Mouse (Mus musculus) gastrocnemius, adult 18-20 months (tissue): Measurements from ENCODE around the gene Arhgef7. TPM values are rescaled to one million over a fixed set of nuclear protein-coding genes. Genes with fewer than 3 reads are reported as not detected.
A peak's percentile ranks its signal among the peaks of the same experiment; 100 is the strongest.

Source experiments
- DNase-seq: peaks from one replicate; pipeline ENCODE4 v3.0.0; 2021; ENCODE audit warnings: low spot score
- total RNA-seq, 2 experiments: library from RNA; stranded (reverse); gene quantifications; 2 replicates each; pipeline ENCODE4 v1.2.3; 2021

The Arhgef7 gene
- total RNA-seq, 2 experiments from 2014 or later, result 31.3 to 32.0 TPM

DNA sequence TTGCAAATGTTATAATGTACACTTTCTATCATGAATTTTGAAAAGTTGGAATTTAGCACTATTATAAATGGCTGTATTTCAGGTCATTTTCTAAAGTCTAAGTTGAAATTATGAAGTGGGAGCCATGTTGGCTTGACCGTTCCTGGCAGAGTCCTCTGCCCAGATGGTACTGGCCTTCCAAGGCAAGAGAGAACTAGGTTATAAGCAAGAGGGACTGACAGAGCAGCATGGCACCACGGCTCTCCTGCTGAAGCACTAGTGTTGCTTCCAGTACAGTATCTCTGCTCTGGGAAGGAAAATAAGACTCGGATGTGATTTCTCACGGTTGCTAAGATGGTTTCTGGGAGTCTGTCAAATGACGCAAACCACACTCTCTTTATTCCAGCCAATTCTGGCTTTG, 34.5 kb downstream of the Arhgef7 start:
- DNase-seq, result no peak

DNA sequence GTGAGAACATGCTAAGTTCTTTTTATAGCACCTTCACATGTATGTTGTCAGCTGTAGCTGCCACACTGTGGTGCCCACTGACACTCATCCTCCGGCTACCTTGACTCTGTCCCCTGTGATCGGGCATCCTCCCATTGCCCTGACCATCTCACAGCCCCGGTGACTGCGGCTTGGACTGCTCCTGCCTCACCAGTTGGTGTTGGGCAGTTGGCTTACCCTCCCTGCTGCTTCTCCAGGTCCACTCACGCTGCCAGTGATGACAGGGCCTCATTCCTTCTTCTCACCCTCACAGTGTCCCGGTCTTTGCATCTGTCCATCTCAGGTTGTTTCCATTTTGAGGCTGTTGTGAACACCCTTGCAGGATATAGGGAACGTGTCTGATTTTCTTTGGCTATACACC, 35.3 kb downstream of the Arhgef7 start:
- no peak for DNase-seq

DNA sequence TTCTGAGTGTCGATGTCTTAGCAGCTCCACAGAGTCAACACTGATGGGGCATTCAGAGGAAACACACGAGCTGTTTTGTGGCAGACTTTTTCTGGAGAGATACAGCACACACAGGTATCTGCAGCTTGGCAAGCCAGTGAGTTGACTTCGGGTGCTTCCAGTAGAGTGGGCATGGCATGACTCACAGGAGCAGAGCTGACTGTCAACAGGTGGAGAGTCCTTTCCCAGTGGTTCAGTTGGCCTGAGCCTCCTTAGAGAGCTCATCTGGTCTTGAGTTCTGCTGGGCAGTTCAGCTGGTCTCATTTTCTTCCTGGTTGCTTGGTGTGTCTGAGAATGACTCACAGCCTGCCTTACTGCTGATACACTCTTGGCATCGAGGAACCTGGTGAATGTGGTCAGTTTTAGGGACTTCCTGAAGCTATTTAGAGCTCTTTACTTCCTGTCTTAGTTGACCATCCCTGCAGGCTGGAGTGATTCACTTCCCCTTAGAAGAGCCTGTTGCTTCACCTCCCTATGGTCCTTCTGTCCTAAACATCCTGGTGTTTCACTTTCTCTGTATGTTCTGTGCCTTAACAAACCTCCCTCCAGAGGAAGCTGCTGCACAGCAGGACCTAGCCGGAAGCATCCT, 39.8 kb downstream of the Arhgef7 start:
- no peak for DNase-seq

DNA sequence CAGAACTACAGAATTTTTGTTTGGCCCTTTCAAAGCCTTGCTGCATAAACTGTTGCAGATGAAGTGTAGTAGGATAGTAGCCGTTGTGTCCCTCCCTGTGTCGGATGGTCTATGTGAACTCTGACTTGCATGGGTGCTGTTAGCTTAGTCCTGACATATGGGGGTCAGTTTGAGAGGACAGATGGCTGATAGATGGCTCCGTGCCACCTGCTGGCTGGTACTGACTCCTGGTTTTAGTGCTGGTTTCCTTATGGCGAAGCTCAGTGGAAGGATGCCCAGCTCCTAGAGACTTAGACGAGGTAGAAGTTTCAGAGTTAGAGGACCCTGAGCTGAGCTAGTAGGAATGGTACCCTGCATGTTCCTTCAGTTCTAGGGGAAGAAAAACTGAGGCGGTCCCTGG, 42.5 kb downstream of the Arhgef7 start:
- no peak for DNase-seq

DNA sequence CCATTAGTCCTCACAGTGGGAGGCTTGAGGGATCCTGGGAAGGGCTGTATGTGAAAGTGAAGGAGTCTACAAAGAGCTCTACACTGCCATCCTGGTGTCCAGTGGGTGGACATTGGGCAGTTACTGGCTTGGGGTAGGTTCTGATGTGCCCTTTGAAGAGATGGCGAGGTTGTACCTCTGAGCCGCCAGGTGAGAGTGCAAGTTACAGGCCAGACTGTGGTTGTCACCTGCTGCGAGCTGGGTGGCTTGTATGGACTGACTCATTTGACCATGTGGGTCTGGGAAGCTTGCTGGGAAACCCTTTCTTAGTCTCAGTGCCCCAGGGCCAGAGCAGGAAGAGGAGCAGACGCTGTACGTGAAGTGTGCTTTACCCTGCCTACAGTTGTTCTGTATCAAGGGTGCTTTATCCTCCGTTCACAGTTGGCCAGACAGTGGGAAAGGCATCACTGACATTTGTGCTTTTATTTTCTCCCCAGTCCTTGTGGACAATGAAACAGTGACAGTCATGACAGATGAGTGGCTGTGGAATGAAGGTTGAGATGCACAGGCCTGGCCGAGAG, 43.1 kb downstream of the Arhgef7 start:
- DNase-seq, result no peak

DNA sequence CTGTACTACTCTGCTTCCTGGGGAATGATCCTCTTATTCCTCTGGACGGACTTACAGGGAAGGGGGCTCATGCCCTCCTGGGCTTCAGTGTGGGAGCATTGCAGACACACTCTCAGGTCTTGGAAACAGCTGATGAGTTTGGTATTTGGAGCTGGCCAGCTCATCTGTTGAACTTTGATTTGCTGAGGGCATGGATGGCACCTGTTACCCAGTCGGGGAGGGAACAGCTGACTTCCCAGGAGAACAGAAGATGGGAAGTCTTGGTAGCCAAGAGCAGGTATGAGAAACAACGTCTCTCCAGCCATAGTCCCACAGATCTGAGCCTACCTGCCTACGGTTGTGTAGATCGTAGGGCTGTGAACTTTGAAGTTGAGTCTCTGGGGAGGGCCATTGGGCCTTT, 44.1 kb downstream of the Arhgef7 start:
- DNase-seq, result no peak

DNA sequence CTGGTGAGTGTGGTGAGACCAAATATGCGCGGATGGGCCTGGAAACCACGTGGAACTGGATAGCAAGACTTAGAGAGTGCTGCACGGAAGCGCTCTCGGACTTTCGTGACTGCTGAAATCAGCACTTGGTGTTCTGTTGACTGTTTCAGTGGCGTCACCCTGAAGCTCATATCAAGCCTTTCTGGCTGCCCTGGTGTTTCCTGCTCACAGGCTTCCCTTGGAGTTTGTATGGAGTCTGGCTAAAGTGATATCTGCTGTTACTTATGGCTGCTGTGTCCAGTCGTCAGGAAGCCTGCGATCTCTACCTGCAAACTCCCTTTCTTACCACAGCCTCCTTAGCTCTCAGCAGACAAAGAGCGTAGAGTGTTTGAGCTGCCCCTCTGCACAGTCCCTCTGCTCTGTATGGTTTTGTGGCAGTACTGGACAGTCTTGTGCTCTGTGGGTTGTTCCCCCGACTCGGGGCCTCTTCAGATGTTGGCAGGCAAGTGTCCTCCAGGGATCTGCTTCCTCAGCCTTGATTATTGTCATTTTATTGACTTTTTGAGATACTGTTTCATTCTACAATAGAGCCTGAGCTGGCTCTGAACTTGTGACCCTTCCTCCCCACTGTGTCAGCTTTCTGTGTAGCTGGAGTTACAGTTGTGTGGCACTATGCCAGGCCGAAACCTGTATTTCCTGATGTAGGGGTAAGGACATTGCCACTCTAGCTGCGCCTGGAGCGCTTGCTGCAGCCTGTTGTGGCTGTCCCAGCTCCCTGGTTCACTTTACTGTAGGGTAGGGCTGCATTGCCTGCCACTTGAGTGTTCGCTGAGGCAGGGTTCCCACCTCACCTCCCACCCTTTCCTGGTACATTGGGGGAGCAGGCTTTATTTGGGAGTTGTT, 46.9 kb downstream of the Arhgef7 start:
- DNase-seq, result no peak

DNA sequence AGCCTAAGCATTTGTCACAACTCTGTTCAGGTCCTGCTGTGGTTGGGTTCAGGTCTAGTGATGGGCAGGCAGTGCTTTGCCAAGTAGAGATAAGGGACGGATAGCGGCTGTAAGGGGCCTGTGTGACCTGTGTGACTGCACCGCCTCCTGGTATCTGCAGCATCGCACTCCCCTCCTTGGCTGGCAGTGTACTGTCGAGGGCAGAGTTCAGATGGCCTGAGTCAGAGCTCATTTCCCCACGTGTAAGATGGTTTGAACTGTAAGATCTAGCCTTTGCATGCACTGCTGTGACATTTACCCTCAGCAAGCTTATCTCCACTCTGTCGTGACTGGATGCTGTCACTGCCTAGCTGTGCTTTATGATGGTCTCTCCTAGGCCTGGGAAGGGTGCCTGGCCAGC, 48.4 kb downstream of the Arhgef7 start:
- DNase-seq, result no peak

DNA sequence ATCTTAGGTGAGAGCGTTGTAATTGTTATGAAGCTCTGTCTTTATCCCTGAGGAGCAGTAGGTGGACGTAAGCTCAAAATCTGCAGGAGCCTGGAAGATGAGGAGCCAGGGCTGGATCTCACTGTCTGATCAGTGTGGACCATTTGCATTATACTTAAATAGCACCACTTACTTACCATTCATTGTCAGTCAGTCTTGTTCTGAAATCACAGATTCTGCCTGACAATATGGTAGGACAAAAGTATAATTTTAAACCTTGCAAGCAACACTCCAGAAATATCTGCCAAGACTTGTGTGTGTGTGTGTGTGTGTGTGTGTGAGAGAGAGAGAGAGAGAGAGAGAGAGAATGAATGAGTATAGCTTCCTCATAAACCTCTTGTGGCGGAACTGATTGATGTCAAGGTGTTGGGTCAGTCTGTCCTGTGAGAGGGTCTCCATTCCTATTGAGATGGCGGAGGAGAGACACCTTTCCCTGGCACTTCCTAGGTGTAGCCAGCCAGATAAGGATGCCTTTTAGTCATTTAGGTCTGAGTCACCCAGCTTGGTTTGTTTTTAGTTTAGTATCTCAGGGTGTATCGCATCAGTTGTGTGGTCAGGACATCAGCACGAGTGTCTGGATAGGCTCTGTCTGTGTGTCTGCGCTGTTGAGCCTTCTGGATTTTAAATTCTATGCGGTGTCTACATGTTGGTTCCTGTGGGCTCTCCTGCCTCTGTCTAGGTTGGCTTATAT, 49.1 kb downstream of the Arhgef7 start:
- DNase-seq, result no peak

DNA sequence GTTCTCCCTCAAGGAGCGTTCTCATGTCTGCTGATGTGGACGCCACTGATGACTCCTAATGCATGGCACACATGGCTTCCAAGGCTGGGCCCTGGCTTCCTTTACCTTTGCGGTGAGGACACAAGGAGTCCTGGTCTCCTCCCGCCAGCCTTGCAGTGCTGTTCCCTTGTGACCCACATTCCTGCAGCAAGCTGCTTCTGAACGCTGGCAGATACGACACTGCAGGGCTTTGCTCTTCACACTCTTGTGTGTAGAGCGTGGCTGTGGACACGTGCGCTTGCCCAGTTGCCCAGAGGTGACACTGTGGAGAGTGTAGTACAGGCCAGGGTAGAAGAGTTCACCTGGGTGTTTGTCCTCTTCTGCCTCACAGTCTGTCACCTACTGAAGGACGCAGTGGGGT, 49.7 kb downstream of the Arhgef7 start:
- no peak for DNase-seq

DNA sequence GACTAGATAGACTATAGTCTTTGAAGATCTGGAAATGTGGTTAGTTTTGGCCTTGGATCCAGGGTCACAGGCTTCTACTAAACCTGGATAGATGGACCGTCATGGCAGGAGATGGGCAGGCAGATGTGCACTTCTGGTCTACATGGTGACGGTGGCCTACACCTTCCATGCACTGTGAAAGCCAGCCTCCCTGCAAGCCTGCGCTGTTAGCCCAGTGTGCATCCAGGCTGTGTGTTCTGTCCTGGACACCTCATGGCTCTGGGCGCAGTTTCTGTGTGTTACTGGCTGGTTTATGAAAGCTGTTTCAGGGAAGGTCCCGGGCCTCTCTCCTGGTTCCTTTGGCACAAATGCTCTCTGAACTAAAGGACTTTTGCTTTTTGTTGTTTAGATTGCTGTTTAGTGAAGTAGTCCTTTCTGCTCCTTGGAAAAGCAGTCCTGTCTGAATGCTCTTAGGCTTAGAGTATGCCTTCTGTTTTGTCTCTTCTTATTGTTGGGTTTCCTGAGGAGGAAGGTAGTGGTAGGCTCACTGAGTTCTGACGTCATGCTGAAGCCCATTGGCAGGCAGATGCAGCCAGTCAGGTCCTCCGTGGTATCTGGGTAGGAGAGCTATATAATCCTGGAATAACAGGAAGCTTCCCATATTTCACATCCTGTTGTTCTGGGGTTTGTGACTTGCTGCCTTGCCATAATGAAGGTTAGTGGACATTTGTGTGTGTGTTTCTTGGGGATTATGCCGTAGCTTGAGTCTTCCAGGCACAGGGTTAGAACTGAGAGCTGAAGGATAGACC, 51.3 kb downstream of the Arhgef7 start:
- DNase-seq, result no peak

DNA sequence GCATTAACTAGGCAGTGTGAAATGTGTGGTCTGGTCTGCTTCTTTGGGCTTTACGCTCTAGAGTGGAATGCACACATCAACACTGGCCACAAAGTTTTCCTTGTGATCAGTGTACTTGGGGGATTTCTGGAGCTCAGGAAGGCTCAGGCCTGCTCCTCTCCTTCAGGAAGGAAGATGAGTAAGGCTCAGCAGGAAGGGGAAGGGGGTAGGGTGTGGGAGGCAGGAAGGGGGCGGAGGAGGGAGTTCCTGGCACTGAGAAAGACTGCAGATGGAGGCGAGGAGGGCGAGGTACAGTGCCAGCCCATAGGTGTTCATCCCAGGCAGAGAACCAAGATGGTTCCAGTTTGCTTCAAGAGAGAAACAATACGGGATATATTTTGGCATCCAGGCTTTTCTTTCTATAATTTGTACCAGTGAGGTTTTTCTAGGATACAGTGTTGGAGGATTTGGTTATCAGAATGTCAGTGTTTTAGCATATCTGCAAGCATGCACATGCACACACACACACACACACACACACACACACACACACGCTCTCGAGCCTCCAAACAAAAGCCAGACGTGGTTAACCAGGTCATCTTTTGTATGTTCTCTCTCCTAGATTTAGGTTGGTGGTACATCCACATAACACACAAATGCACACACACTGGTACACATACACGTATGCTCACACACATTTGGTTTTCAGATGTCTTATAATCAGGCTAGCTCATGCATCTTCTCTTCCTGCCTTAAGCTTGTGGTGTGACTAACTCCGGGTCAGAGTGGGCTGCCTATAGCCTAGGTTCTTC, 52.5 kb downstream of the Arhgef7 start:
- DNase-seq, result no peak

DNA sequence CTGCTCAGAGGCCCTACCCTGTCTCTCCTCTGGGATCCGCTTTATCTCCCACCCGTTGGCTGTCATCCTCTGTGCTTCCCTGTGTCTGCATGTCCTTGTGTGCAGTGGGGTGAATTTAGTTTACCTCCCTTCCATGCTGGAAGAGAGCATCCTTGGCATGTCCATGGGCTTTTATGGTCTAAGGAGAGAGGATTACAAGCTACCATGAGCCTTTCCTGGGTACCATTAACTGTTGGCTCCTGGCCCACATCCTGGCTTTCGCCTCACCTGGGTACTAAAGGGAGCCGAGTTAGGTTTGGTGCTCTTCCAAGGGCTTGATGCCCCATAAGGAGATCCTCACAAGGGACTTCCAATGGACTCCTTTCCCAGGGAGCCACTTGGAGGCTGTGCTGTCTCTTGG, 53.1 kb downstream of the Arhgef7 start:
- no peak for DNase-seq

DNA sequence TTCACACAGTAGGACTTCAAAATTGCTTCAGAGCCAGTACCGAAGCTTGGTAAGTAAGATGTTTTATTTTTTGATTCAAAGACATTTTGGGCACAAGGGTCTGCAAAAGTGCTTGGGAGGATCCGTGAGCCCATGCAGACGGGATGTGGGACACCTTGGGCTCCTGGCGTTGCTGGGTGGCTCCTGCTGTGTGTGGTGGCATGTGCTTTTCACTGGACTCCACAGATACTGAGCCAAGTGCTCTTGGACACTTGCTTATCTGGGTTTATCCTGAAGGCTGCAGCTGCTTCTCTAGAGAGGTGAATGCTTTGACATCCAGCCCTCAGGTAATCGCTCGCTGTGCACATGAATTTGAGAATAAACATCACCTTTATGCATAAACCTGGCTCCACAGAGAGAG, 55.1 kb downstream of the Arhgef7 start:
- no peak for DNase-seq

DNA sequence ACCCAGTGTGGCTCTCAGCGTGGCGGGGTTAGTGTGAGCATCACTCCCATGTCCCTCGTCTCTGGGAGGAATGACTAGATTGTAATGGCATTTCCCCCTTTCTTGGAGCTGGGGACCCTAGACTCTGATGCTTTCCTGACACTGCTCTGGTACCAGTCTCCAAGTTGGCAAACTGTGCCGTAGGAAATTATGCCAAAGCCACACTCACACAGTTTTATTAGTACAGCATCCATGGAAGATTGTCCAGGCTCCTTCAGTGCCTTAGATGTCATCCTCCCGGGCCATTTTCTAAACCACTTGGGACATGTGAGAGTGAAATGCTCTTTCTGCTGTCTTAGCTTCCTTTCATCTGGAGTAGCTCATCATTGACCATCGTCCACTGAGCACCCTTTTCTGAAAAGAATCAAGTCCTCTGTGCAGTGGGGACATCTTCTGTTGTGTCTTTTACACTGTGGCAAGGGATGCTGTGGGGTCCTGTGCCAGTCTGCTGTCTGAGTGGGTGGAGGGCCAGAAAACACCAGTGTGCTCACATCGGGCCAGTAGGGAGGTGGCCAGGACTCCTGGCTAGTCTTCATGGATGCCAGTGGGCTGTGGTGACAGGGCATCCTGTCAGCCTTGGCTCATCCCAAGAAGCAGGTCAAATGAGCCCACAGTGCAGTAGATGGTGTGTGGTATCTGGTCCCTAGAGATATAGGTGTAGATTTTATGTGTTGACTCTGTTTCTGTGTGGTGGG, 56.5 kb downstream of the Arhgef7 start:
- no peak for DNase-seq

DNA sequence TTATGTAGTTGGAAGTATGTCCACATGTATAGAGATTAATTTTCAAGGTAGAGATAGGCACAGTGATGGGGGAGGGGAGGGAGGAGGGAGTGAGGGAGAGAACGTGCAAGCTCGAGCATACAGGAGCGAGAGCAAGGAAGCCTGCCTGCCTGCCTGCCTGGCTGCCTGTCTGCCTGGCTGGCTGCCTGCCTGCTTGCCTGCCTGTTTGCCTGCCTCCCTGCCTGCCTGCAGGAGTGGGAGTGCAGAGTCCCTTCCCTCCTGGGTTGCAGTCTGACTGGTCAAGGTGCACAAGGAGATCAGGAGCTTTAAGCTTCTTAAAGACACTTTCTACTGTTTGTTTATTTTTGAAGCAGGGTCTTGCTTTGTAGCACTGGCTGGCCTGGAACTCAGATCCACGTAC, 57.6 kb downstream of the Arhgef7 start:
- DNase-seq, result no peak

DNA sequence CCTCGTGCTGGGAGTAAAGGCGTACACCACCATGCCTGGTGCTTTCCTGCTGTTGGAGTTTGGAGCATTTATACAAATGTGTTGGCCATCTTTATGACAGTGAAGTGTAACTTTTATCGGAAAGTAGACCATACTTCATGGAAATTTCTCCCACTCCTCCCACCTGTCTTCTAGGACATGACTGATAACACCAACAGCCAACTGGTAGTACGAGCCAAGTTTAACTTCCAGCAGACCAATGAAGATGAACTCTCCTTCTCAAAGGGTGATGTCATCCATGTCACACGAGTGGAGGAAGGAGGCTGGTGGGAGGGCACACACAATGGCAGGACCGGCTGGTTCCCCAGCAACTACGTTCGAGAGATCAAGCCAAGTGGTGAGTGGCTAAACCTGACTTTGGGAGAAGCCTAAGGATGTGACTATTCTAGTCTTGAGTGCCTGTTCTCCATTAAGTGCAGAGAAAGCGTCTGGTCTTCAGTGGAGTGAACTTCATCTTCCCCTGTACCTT, 58.1 kb downstream of the Arhgef7 start:
- no peak for DNase-seq

DNA sequence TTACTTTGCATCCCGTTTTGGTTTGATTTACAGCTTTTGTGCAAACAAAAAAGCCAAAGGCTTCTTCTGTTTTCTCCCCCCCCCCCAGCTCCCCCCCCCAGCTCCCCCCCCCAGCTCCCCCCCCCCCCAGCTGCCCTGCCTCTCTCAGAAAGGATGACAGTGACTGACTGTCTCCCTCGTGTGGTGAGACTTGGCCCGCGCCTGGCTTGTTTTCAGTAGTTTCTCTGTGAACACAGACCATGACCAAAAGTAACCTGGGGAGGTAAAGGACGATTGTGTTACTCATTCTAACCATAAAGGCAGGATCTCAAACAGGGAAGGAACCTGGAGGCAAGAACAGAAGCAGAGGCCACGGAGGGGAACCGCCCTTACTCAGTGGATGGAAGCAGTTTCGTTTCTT, 60.7 kb downstream of the Arhgef7 start:
- peak; percentile 46 for DNase-seq

DNA sequence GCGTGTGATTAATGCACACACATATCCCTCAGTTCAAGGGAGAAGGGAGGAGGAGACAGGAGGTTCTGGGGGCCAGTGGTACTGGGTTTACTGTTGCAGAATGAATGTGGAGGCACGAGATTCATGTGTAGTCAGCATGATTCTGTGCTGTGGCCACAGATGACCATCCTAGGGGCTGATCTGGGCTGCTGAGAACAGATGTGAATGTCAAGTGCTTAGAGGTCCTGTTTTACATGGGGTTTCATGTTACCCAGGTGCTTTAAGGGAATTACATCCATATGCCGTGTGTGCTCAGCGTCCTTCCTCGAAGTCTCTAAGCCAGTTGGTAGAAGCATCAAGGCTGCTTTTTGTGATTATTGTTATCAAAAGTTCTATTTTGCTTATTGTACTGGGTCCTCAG, 61.6 kb downstream of the Arhgef7 start:
- DNase-seq, result no peak

DNA sequence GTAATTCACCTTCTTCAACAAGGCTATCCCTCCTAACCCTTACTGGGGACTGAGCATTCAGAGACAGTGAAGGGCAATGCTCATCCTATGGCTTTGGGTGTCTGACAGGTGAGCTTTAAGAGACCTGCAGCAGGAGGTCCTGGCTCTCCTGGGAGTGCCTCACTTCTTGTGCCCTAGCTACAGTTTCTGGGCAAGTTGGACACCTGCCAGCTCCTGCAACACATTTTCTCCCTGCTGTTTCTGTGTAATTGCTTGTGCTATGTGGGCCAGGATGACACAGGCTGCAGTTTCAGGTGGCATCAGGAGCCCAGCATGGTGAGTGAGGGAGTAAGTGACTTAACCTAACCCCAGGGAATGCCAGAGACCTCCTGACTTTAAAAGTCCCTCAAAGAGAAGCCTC, 67.4 kb downstream of the Arhgef7 start:
- DNase-seq, result no peak
